Mouse (Mus musculus) testis, adult 10 weeks (tissue): Measurements from ENCODE around the gene Pot1a. TPM values are rescaled to one million over a fixed set of nuclear protein-coding genes. Genes with fewer than 3 reads are reported as not detected.

Source experiments
- polyA plus RNA-seq: library from polyadenylated mRNA; stranded (reverse); fragments of 350-450 nt; fragmentation: Illumina TruSeq; extraction: RNeasy Lipid Tissue Mini Kit (QIAGEN cat#74804); gene quantifications from one replicate; pipeline ENCODE4 v1.2.3, GENCODE M21; 2014; ENCODE audit warnings: low read depth, low replicate concordance

Gene Pot1a
- 8.9 TPM for polyA plus RNA-seq

DNA sequence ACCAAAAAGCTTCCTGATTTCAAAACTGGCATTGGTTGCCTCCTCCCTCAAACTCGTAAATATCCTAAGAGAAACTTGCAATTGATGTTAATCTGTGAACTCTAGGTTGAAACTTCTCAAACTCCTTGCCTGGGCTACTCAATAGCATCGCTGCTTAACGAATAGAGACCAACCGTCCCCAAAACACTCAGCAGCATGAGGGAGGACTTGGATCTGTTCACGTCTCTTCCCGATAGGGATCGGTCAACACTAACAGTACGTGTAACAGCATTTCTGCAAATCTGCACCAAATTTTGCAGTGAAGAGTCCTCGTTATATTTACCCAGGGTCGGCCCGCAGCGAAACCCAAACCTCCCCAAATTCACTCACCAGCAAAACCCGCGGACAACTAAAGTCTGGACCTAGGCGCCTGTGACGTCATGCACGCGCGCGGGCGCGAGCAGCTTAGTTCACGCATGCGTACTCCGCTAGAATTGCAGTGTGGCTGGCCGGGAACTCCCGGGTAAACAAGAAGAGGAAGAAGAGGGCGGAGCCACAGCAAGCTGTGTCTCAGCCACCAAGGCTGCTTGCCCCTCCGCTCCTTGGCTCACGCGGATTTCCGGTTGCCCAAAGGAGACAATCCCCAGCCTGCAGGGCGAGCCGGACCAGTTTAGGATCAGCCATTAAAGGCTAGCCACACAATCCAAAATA is at the start of gene Pot1a:
TSS of gene Pot1a (minus strand) at position 441 of the 690 bp plus-strand sequence.

Other genes with a start within 250 kb of the Pot1a start
- gene Gpr37, start 118.5 kb downstream of the Pot1a start, polyA plus RNA-seq: 4.5 TPM